Mouse (Mus musculus) midbrain, embryonic 13.5 days (tissue): ENCODE results near the gene Napepld. TPM values are rescaled to one million over a fixed set of nuclear protein-coding genes. Genes with fewer than 3 reads are reported as not detected.

Source experiments
- ATAC-seq: fragments of 200-750 bp; cut with Nextera tagmentation; 2 replicates; pipeline ENCODE4 v1.8.0; 2017; ENCODE audit warnings: mild to moderate bottlenecking, moderate TSS enrichment, moderate library complexity
- H3K27ac ChIP-seq: fragments of 300-500 bp; sonication (generic); 2 replicates; pipeline ENCODE4 v1.5.1; 2015; ENCODE audit warnings: inconsistent platforms, mild to moderate bottlenecking, moderate library complexity
- H3K27me3 ChIP-seq: fragments of 300-500 bp; sonication (generic); 2 replicates; pipeline ENCODE4 v1.6.1; 2015; ENCODE audit warnings: mild to moderate bottlenecking, inconsistent platforms
- H3K36me3 ChIP-seq: fragments of 300-500 bp; sonication (generic); 2 replicates; pipeline ENCODE4 v1.6.1; 2015; ENCODE audit warnings: mild to moderate bottlenecking, inconsistent platforms
- H3K4me1 ChIP-seq: fragments of 300-500 bp; sonication (generic); replicated peaks from 2 replicates; pipeline ENCODE4 v1.6.1; 2015; ENCODE audit warnings: inconsistent platforms
- H3K4me2 ChIP-seq: fragments of 300-500 bp; sonication (generic); replicated peaks from 2 replicates; pipeline ENCODE4 v1.6.1; 2015; ENCODE audit warnings: moderate library complexity, mild to moderate bottlenecking, inconsistent platforms
- H3K4me3 ChIP-seq: fragments of 300-500 bp; sonication (generic); replicated peaks from 2 replicates; pipeline ENCODE4 v1.5.1; 2015; ENCODE audit warnings: mild to moderate bottlenecking, inconsistent platforms
- H3K9ac ChIP-seq: fragments of 300-500 bp; sonication (generic); replicated peaks from 2 replicates; pipeline ENCODE4 v1.6.1; 2015; ENCODE audit warnings: mild to moderate bottlenecking, inconsistent platforms
- H3K9me3 ChIP-seq: fragments of 300-500 bp; sonication (generic); 2 replicates; pipeline ENCODE4 v1.6.1; 2016; ENCODE audit warnings: mild to moderate bottlenecking, inconsistent platforms
- WGBS: fragments of 180-500 bp; shearing (Covaris S2); methylation state at CpG from one replicate; pipeline ENCODE4 v1.1.7; 2015; 5-methylcytosine and 5-hydroxymethylcytosine counted together
- polyA plus RNA-seq: library from polyadenylated mRNA; unstranded; fragments of >200 nt; fragmentation: Nextera tagmentation; extraction: Ambion mirVana; gene quantifications from 2 replicates; pipeline ENCODE4 v1.2.1, GENCODE M21; 2015

Napepld gene
- polyA plus RNA-seq, 1 experiment from 2014 or later = 5.4 TPM

DNA sequence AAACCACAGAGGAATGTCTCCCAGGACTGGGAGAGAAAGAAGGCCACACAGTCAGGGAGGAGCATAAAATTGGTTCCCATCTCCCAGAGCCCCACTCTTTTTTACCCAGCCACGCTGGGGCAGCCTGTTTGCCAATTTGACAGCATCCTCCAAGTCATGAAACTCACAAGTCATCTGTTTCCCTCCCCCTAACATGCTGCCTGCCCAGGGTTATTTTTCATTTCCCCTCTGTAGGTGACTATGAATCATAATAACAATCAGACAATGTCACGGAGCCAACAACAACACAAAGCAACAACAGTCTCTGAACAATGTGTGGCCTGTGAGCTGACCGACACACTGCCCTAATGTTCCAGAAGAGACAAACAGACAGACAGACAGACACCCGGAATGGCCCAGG, 21.2 kb downstream of the Napepld start:
- H3K27me3 ChIP-seq = no peaks in the 10 kb centered on the region
- H3K4me3 ChIP-seq = no peak overlapping the region
- WGBS = 92% methylated on average over 4 of the region's 4 CpGs
- no peak overlapping the region for H3K9ac ChIP-seq
- H3K4me2 ChIP-seq = no peak overlapping the region
- H3K36me3 ChIP-seq = peaks cover 32% of the 10 kb centered on the region
- 0 out of 2 replicates have a peak, but pooled peaks cover 2% of the 10 kb centered on the region for H3K9me3 ChIP-seq
- no peak for ATAC-seq
- H3K27ac ChIP-seq = no peak overlapping the region
- no peaks in the 10 kb centered on the region for H3K4me1 ChIP-seq

DNA sequence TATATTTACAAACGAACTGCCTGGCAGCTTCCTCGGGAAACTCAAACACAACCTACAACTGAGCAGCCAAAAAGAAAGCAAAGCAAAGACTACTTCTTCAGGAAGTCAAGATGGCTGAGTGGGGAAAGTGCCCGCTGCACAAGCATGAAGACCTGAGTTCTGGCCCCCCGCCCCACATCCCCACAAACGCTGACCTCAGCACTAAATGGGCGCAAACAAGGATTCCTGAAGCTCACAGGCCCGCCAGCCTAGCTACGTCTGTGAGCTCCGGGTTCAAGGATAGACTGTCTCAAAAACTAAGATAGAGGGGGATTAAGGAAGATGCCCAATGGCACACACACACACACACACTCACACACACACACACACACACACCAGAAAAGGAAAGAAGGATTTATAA, 22.8 kb downstream of the Napepld start:
- H3K36me3 ChIP-seq = peaks cover 33% of the 10 kb centered on the region
- H3K9me3 ChIP-seq = no peaks in the 10 kb centered on the region
- no peak overlapping the region for H3K9ac ChIP-seq
- 0 out of 2 replicates have a peak, but pooled peaks cover 2% of the 10 kb centered on the region for H3K4me1 ChIP-seq
- H3K4me3 ChIP-seq = no peak overlapping the region
- no peak overlapping the region for H3K27ac ChIP-seq
- WGBS = 96% methylated on average over 9 of the region's 9 CpGs
- no peak overlapping the region for H3K4me2 ChIP-seq
- ATAC-seq = no peak
- no peaks in the 10 kb centered on the region for H3K27me3 ChIP-seq

DNA sequence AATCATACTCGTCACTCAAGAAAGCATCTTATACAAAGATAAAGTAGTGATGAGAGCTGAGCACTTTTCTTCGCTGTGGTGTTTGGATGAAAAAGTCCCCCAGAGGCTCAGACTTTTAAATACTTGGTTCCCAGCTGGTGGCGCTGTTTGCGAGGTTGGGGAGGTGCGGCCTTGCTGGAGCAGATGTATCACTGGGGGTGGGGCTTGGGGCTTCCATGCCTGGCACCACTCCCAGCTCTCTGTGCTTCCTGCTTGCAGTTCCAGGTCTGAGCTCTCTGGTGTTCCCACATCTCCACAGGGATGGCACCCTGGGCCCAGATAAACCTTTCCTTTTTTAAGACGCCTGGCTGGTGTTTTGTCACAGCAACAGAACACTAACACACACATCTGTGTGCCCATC, 23.3 kb downstream of the Napepld start:
- peaks cover 30% of the 10 kb centered on the region for H3K36me3 ChIP-seq
- ATAC-seq = no peak
- no peak overlapping the region for H3K4me2 ChIP-seq
- H3K9me3 ChIP-seq = no peaks in the 10 kb centered on the region
- no peak overlapping the region for H3K9ac ChIP-seq
- no peaks in the 10 kb centered on the region for H3K27me3 ChIP-seq
- H3K4me1 ChIP-seq = 0 out of 2 replicates have a peak, but pooled peaks cover 2% of the 10 kb centered on the region
- 92% methylated on average over 6 of the region's 6 CpGs for WGBS
- H3K27ac ChIP-seq = no peak overlapping the region
- H3K4me3 ChIP-seq = no peak overlapping the region

DNA sequence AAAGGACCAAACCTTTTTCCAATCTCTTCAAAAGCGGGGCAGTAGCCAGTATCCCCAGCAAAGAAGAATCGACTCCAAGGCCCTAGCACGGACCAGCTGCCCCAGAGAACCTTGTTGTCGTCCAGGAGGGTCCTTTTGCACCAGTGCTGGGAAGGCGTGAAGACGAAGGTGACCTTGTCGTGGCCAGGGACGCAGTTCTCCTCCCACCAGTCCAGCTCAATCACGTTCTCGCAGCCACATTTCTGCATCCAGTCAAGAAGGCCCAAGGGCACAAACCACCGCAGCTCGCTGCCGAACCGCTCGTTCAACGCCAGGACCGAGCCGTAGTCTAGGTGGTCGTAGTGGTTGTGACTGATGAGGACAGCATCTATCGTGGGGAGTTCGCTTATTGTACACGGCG, 25.7 kb downstream of the Napepld start:
- no peak for ATAC-seq
- Histone ChIP-seq H3K9ac (no peak overlapping the region), H3K4me1 (0 out of 2 replicates have a peak, but pooled peaks cover 2% of the 10 kb centered on the region), H3K4me3 (no peak overlapping the region), H3K9me3 (no peaks in the 10 kb centered on the region), H3K36me3 (peaks cover 34% of the 10 kb centered on the region), H3K4me2 (no peak overlapping the region), H3K27me3 (no peaks in the 10 kb centered on the region), H3K27ac (no peak overlapping the region)
- WGBS = 95% methylated on average over 23 of the region's 23 CpGs

DNA sequence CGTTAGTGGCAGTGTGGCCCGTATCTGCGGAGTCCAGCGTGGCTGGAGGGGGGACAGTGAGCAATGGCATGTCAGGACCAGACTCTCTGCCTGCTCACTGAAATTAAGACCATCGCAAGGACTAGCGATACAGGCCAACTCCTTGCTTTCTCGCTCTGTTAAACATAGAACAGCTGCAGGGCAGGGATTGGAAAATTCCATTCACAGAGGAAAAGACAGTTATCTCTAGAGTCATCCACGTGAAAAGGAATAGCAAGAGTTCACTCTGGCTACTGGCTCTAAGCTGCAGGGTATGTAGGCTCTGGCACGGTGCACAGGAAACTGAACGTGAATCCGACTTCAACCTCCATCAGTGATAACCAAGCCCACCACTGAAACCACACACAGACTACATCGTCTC, 26.2 kb downstream of the Napepld start:
- Histone ChIP-seq H3K9ac (no peak overlapping the region), H3K4me3 (no peak overlapping the region), H3K27me3 (no peaks in the 10 kb centered on the region), H3K27ac (no peak overlapping the region), H3K9me3 (no peaks in the 10 kb centered on the region), H3K4me1 (0 out of 2 replicates have a peak, but pooled peaks cover 2% of the 10 kb centered on the region), H3K36me3 (peaks cover 34% of the 10 kb centered on the region), H3K4me2 (no peak overlapping the region)
- no peak for ATAC-seq
- WGBS = 85% methylated on average over 12 of the region's 12 CpGs

DNA sequence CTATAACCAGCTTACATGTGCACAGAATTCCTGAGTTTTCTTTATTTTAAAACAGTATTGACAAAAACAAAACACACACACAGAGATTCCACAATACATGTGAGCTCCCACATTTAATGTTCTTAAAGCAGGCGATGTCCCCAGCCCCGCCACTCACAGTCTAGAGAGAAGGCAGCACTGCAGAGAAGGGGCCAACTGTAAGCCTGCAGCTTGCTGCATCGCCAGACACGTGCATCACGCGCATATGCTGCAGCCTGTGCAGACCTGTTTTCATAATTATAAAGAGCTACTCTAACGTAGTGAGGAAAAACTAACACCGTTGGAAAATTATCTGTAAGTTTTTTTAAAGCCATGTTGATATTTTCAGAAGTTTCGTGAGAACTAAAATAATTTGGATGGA, 27.5 kb downstream of the Napepld start:
- no peak overlapping the region for H3K4me2 ChIP-seq
- 84% methylated on average over 9 of the region's 9 CpGs for WGBS
- peaks cover 31% of the 10 kb centered on the region for H3K36me3 ChIP-seq
- no peaks in the 10 kb centered on the region for H3K9me3 ChIP-seq
- H3K27me3 ChIP-seq = no peaks in the 10 kb centered on the region
- 0 out of 2 replicates have a peak, but pooled peaks cover 2% of the 10 kb centered on the region for H3K4me1 ChIP-seq
- no peak overlapping the region for H3K9ac ChIP-seq
- H3K4me3 ChIP-seq = no peak overlapping the region
- no peak for ATAC-seq
- H3K27ac ChIP-seq = no peak overlapping the region

DNA sequence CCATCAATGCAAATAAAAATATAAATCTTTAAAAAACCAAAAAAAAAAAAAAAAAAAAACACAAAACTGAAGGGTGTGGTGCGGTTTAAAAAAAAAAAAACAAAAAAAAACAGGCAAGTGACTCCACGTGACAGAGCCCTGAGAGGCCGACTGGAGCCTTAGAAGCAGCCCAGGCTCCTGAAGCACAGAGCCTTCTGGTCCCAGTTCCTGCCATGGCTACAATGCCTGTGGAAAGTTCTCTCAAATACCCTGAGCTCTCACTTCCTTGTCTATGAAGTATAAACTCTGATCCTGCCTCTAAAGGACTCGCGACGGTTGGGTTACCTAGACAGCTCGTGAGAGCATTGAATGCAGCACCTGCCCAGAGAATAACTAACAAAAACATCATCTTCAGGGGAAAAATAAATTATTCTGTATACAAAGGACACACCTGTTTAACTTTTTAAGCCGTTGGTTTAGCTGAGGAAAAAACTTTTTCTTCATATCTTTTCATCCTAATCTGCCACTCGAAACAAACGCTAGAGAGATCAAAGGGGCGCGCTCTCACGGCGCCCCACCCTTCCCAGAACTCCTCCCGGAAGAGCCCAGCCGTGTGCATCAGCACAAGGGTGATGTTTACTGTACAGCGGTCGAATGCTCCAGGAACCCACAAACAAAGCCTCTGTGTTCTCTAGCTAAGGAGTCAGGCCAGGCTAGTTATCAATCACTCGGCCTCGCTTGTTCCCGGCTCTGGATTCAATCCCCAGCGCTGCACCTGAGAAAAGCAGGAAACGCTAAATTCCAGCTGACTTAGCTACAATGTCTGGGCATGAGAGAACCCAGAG, 28.2 kb downstream of the Napepld start:
- H3K9me3 ChIP-seq = no peaks in the 10 kb centered on the region
- peaks cover 29% of the 10 kb centered on the region for H3K36me3 ChIP-seq

DNA sequence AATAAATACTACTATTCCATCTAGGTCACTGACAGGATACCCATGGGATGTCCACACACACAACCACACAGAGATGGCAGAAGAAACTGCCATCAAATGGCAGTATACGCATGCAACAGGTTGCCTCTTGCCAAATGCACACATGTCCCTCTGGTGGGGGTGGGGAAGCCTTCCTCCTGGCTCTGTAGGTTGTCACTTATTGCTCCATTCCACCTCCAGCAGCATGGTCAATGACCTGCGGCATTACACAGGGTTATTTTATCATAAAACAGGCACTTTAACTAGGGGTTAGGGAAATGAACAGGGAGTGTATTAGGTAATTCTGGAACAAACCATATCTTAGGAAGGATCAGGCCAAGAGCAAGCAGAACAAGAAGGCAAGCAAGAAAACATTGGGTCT, 31.9 kb downstream of the Napepld start:
- H3K4me1 ChIP-seq = peaks cover 11% of the 10 kb centered on the region; the same call in 1 of the 2 replicates
- no peaks in the 10 kb centered on the region for H3K27me3 ChIP-seq
- H3K36me3 ChIP-seq = peaks cover 7% of the 10 kb centered on the region
- H3K4me2 ChIP-seq = no peak overlapping the region
- no peak overlapping the region for H3K4me3 ChIP-seq
- H3K9ac ChIP-seq = no peak overlapping the region
- no peak overlapping the region for H3K27ac ChIP-seq
- no peak for ATAC-seq
- H3K9me3 ChIP-seq = no peaks in the 10 kb centered on the region
- WGBS = 95% methylated on average over 2 of the region's 2 CpGs

More for the DNA sequence above, 28.2 kb downstream of the Napepld start:
- H3K27me3 ChIP-seq = no peaks in the 10 kb centered on the region
- H3K4me1 ChIP-seq = 0 out of 2 replicates have a peak, but pooled peaks cover 2% of the 10 kb centered on the region
- H3K9ac ChIP-seq = no peak overlapping the region
- ATAC-seq = 0 out of 2 replicates have a peak, but pooled peaks have one; percentile 40
- WGBS = 68% methylated on average over 23 of the region's 23 CpGs
- no peak overlapping the region for H3K4me2 ChIP-seq
- H3K27ac ChIP-seq = no peak overlapping the region
- no peak overlapping the region for H3K4me3 ChIP-seq

DNA sequence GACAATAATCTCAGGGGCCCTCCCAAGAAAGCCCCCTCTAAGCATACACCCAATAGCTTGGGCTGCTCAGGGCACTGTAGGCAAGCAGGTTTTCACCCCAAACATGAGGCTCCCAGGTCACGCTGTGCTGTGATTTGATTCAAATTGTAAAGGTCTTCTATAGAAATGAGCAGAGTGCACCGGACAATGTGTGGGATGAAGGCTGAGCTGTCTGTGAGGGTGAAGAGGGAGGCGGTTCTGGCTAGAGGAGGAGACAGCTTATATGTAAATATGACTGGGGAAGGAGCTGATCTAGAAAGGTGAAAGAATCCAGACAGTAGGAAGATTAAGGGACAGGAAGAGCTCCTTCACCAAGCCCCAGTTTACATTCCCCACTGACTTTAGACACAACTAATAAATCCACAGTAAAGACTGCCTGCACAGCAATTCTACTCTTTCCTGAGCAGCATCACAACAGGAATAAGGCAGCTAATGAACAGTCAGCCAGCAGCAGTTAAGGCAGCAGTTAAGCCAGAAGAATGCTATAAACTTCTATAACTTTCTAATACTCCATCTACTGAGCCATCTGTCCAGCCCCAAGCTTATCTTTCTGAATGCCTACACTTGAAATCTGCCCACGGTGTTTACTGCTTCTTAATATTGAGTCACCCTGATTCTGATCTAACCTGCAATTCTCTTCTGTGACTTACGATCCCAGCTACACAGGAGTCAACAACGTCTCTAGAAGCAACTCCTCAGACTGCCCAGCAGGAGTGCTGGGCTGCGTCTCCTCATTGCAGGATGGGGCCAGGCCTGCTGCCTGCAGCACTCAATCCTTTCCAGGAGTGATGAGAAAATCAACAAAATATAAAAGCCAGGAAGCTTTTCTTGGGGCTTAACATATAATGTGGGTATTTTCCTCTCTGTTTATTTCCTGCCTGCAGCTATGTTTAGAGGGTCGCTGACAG, 33.7 kb downstream of the Napepld start:
- H3K9me3 ChIP-seq = no peaks in the 10 kb centered on the region
- H3K4me1 ChIP-seq = peaks cover 8% of the 10 kb centered on the region; the same call in 1 of the 2 replicates
- no peak overlapping the region for H3K27ac ChIP-seq
- H3K4me2 ChIP-seq = no peak overlapping the region
- no peak overlapping the region for H3K4me3 ChIP-seq
- H3K27me3 ChIP-seq = no peaks in the 10 kb centered on the region
- peaks cover 22% of the 10 kb centered on the region for H3K36me3 ChIP-seq
- no peak for ATAC-seq
- 54% methylated on average over 8 of the region's 8 CpGs for WGBS
- no peak overlapping the region for H3K9ac ChIP-seq

DNA sequence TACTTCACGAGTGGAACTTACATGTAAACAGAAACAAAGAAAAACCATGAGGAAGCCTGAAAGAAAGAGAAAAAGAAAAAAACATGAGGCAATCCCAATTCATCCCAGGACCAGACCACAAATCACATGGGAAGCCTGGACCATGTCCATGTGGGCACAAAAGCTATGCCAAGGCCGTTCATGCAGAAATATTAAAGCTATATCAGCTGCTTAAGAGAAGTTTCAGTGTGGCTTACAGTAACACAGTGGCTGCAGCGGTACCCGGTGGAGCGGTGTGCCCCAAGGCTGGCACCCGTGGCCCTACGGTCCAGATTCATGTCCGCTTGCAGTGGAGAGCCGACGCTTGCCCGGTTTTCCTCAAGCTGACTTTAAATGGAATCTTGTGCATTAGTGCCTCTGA, 38.1 kb downstream of the Napepld start:
- Histone ChIP-seq H3K36me3 (peaks cover 60% of the 10 kb centered on the region), H3K27me3 (no peaks in the 10 kb centered on the region), H3K9ac (no peak overlapping the region), H3K4me1 (peaks cover 12% of the 10 kb centered on the region), H3K9me3 (no peaks in the 10 kb centered on the region), H3K4me2 (no peak overlapping the region), H3K4me3 (no peak overlapping the region), H3K27ac (no peak overlapping the region)
- 0 out of 2 replicates have a peak, but pooled peaks have one; percentile 21 for ATAC-seq
- WGBS = 97% methylated on average over 11 of the region's 11 CpGs

DNA sequence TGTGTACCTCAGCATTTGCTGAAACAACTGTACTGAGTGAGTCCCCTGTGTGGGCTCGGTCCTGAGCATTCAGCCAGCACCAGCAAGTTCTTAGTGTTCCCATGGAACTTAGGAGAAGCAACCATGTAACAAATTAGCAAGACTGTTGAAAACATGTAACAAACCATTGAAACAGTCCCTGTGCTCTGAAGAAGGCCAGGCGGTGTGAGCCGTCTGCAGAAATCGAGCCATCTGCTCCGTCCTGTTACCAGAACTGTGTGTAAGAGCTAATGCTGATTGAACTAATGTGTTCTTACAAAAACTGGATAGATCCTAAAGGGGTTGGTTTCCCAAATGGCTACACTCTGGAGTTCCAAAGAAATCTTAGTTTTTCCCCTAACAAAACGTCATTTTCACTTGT, 40.3 kb downstream of the Napepld start:
- no peak for ATAC-seq
- peaks cover 74% of the 10 kb centered on the region for H3K36me3 ChIP-seq
- H3K27me3 ChIP-seq = no peaks in the 10 kb centered on the region
- H3K27ac ChIP-seq = no peak overlapping the region
- no peak overlapping the region for H3K9ac ChIP-seq
- no peak overlapping the region for H3K4me2 ChIP-seq
- H3K4me3 ChIP-seq = no peak overlapping the region
- 87% methylated on average over 6 of the region's 6 CpGs for WGBS
- H3K9me3 ChIP-seq = no peaks in the 10 kb centered on the region
- H3K4me1 ChIP-seq = peaks cover 4% of the 10 kb centered on the region
